Mouse (Mus musculus): Measurements from ENCODE around the gene Immp2l.

The Immp2l gene

GRCm38 (mm10) chr12:41877292-41877959, 853.5 kb downstream of the Immp2l start:
- no peak for DNase-seq

DNA sequence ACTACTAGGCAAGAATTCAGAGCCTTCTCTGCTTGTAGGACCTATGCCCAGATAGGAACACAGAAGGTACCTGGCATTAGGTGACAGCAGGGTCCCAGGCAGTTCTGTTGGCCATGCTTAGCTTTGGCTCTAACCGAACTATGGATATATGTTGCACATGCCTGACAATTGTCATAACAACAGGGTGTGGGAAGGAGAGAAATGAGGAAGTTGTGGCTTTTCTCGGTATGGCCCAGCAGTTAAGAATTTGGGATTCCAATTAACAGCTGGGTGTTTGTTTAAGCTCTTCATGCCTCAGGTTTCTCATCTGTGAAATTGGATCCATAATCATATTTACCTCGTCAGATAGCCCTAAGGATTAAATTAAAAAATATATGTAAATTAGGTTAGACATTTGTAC, 854.6 kb downstream of the Immp2l start:
- DNase-seq = no peak

- DNase-seq = no peak
Observed at GRCm38 (mm10) chr12:41878972-41879371, 855.1 kb downstream of the Immp2l start.

DNA sequence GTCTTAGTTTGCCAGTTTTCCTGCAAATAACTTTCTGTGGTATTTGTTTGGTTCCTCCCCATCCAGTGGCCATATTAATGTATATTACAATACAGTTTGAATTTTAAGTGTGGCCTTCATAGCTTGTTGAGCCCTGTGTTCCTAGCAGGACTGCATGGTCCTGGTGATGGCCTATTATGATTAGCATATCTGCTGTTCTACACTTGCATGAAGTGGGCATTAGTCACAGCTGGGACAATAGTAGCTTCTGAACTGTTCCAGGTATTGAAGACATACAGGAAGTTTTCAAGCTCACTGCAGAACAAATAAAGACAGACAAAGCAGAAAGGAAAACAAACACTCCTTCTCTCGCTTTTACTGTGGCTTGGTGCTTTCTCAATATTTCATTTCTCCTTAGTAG, 855.5 kb downstream of the Immp2l start:
- DNase-seq = no peak

DNA sequence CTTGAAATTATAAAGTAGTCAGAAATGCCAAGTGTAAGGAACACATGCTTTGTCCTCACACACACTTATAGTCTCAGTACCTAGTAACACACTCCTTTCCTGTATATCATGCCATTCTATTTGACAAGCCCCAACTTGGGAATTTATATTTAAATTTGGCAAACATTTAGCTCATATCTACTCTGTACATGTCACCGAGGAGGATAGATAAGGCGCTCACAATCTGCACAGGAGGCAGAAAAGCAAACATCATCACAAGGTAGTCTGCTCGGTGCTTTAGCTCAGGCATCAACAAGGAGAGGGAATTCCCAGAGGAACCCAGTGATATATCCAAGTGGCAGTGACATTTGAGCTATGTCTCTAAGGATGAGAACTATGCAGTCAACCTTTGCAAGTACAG, 856.9 kb downstream of the Immp2l start:
- no peak for DNase-seq

DNA sequence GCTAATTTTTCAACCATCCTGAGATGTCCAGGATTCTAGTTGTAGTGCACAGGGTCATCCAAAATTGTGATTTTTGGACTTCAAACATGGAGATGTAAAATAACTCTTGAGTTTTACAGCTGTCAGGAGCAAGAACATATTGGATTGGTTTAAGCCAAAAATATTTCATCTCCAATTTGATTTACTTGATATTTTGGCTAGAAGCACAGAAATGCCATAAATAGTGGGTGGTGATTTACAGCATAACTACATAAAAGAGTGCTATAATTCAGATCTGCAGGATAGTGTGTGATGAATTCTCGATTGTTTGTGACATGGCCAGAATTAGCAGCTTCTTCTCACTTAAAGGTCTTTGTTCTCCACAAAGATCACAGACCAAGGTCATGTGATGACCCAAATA, 884.1 kb downstream of the Immp2l start:
- no peak for DNase-seq

GRCm38 (mm10) chr12:41911626-41912025, 887.7 kb downstream of the Immp2l start:
- DNase-seq = no peak

GRCm38 (mm10) chr12:41937751-41938150, 913.9 kb downstream of the Immp2l start:
- no peak for DNase-seq

GRCm38 (mm10) chr12:41941853-41942252, 918.0 kb downstream of the Immp2l start:
- no peak for DNase-seq

GRCm38 (mm10) chr12:41944079-41944672, 920.3 kb downstream of the Immp2l start:
- no peak for DNase-seq

DNA sequence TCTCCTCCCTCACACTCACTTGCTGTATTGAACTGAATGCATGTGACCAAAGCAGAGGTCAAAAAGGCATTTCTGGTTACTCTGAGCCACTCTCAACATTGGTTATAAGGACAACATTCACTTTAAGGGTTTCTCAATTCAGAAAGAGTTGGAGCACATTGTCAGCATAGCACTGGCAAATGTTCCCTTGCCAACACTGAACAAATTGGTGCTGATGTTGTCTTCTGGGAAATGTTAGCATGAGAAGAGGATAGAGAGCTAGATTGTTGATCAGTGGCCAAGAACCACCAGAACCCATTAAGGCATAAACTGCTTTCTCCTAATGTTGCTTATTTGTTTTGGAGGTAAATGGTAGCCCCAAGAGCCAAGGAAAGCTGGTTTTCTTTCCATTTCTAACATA, 922.6 kb downstream of the Immp2l start:
- no peak for DNase-seq

GRCm38 (mm10) chr12:41949409-41949808, 925.5 kb downstream of the Immp2l start:
- no peak for DNase-seq

GRCm38 (mm10) chr12:41949841-41950241, 926.0 kb downstream of the Immp2l start:
- no peak for DNase-seq

DNA sequence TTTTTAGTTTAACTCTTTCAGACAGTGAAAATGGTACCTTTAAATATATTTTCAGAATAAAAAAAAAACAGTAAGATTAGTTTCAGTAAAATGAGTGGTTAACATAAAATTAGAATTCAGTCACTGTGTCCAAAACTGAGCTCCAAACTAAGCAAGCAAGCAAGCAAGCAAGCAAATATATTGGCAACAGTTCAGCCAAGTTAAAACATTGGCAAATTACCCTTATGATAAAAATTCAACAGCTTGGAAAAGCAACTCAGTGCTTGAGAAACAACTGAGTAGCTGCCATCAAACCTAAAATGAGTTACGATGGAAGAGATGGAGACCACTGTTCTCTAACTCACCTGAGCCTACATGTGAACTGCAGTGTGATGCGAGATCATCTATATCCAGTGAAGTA, 926.8 kb downstream of the Immp2l start:
- DNase-seq = no peak

DNA sequence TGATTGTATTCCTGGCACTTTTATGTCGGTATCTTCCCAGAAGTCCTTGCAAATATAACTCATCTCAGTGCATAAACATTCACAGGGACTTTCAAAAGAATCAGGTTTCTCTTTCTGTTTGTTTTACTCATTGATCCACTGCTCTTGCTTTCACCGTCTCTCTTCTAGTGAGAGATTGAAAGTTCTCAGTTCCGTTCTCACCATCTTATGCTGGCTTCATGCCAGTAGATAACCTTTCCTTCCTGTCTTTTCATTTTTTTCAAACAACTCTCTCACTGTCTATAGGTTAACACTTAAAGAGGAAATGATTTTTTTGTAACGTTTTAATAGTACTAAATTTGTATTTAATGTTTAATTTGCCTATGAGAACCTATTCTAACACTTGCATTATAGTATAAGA, 937.1 kb downstream of the Immp2l start:
- no peak for DNase-seq

GRCm38 (mm10) chr12:41991408-41991807, 967.5 kb downstream of the Immp2l start:
- DNase-seq = no peak
